Mouse (Mus musculus) spleen, adult 12 weeks (tissue): ENCODE data around the gene Nelfa.
"Not testable (repeated sequence)": the region's sequence is repeated elsewhere in the genome, so short reads cannot be mapped to it uniquely, and the experiment has no call there.

Experiments used
- DNase-seq: peaks from one replicate; pipeline ENCODE4 v3.0.0; 2022; ENCODE audit warnings: low spot score

Gene Nelfa

DNA sequence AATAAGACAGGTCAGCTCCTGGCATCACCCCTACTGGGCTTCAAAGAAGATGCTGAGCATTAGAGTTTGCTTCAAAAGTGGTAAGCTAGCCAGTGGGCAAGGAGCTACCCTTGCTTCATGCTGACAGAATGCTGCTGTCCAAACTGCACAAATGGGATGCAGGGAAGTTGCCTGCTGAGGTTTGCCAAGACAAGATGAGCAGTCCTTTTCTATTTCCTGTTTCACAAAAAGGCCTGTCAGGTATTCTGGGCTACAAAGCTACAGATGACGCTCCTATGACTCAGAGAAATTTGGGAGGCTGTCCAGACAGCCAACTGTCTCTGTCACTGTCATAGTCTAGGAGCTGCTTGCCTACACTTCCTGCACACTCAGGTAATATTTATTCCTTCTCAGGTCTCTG, 16.7 kb downstream of the Nelfa start:
- DNase-seq: no peak

DNA sequence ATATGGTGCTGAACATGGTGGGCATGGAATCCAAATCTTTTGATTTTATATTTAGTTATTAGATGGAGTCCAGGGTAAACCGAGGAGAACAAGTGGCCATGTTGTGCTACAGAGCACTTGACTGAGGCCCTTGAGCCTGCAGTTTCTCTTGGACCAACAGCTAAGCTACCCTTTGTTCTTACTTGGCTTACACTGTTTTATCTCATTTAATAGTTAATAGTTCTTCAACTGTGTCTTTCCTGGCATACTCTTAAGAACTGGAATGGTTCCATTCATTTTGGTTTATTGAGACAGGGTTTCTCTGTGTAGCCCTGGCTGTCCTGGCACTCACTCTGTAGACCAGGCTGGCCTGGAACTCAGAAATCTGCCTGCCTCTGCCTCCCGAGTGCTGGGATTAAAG, 19.6 kb downstream of the Nelfa start:
- not testable (repeated sequence) for DNase-seq

DNA sequence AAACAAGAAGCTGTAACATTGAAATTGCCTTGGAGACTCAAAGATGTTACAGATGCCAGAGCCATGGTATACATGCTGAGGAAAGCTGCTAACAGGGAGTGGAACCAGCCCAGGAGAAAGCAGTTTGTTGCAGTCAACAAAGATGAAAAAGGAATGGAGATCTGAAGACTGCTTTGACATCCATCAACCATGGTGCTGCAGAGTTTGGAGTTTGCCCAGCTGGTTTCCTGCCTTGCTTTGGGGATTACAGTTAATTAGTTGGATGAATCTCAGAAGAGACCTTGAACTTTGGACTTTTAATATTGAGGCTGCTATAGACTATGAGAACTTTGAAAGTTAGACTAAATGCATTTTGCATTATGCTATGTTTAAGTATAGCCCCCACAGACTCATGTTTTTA, 21.2 kb downstream of the Nelfa start:
- DNase-seq: not testable (repeated sequence)

DNA sequence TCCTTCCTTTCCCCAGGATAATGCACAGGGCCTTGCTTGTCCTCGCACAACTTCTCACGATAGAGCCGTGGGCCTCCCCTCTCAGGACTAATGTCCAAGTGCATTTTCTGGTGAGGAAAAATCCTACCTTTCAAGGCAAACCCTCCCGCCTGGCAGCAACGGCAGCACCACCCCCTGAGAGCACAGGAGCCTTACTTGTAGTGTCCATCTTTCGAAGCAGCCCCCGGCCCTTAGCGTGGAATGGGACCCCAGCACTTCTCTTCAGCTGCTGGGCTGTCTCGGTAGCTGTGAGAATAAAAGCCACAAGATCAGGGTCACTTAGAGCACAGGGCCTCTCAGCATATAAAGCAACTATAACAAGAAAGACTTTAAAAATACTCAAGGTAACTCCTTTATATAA, 33.0 kb downstream of the Nelfa start:
- no peak for DNase-seq

DNA sequence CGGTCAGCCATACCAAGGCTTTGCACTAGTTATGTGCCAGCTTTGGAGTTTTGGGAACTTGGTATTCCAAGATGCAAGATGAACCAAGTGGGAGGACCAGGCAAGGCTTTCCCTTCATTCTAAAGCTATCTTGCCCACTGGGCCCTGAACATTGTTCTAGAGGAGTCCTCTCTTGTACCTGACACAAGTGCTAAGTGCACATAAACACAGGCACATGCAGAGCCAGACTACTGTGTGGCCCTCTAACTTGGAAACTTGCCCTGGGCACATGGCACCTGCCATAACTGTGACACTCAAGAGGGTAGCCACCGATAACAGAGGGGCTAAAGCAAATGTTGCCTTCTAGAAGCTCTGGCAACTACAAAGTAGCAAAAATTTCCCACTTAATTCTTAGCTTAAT, 33.5 kb downstream of the Nelfa start:
- DNase-seq: no peak

DNA sequence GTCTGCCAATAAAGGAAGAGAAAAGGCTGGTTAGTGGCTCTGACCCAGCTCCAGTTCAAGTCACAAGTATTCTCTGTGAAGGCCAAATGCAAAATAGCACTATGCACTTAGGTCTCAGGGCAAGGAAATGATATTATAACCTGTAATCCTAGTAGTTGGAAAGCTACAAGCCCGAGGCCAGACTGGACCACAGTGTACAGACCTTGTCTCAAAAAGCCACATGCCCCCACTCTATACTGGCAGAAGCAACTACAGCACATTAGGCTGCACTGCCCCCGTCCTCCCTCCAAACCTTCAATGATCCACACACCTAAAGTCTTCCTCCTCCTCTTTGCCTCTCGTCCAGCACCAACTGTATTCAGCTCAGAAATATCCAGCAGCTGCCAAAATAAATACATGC, 34.9 kb downstream of the Nelfa start:
- no peak for DNase-seq

DNA sequence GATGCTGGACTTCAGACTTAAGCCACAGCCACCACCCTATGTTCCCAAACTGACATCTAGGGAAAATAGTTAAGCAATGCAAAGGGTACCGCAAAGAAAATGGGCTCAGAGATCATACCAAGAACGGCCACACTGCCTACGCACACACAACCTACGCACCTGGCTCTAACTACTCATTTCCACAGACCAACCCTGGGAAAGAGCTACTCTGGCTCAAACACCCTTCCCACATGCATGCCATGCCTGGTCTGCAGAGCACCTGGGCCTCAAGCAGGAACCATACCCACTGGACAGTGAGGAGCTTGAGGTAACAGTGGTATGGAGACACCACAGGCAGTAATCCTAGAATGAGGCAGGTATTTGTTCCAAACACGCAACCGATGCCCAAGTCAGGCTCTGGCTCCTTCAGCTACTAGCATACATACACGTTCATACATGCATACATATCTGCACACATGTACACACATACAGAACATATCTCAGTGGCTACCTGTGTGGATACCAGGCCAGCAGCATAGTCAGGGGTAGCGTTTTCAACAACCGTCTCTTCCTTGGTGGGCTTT, 35.4 kb downstream of the Nelfa start:
- DNase-seq: no peak

DNA sequence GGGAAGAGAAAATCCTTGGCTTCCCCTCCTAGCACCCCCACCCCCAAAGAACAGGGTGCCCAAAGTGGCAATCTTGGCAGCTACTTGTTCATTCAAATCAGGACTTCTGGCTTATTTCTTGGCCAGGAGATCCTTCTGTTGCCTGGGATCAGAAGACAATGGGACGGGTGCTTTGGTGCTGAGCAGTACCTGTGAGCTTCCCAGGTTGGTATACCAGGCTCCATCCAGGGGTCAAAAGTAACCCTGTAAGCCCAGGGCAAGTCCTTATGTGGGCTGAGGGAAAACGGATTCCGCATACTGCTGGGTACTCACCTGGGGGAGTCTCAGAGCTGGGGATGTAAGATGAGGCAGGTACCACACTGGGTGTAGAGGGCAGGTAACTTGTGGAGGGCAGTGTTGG, 36.1 kb downstream of the Nelfa start:
- DNase-seq: no peak

DNA sequence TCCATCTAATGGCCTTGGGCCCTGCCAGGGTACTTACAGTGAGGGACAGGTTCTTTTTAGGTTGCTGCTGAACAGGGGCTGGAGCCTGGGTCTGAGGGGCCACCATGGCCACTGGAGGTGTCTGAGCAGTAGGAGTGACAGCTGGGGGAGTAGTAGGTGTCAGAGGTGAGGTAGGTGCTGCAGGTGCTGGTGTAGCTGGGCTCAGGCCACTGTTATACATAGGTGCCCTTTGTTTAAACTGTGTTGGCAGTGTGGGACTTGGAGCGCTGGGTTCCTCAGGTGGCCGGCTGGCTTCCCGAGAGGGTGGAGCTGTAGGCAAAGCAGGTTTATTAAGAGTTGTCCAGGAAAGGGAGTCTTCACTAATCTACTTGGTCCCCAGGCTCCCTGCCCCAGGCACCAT, 37.0 kb downstream of the Nelfa start:
- no peak for DNase-seq

DNA sequence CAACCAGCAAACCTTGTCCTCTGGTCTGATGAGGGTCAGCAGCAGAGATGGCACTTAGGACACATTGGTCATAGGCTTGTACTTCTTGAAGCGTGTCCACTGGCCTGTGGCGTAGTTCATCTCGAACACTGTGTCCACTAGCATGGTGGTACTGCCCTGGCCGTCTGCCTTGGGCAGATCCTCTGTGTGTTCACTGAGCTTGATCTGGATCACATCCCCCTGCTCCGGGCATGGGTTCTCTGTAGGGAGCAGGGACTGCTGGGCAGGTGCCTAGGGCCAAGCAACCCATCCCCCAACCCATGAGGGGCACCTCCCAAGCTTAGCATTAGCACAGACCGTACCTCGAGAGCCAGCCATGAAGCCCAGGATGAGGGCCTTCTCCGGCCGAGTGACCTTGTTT, 37.5 kb downstream of the Nelfa start:
- no peak for DNase-seq

DNA sequence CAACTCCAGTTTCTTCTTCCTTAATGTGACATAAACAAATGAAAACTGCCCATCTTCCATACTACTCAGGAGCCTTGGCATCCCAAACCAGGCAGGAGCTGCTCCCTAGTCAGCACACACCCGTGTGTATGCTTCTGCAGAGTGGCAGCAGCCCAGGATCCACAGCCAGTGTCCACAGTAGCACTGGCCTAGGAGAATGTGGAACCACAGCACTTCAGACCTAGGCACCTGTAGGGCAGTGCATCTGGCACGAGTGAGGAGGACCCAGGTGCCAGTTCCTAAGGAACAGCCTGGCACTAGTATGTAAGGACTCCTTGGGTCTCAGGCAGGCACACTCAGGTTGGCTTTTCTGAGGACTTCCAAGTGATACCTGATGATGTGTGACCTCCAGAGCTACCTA, 39.1 kb downstream of the Nelfa start:
- DNase-seq: no peak

DNA sequence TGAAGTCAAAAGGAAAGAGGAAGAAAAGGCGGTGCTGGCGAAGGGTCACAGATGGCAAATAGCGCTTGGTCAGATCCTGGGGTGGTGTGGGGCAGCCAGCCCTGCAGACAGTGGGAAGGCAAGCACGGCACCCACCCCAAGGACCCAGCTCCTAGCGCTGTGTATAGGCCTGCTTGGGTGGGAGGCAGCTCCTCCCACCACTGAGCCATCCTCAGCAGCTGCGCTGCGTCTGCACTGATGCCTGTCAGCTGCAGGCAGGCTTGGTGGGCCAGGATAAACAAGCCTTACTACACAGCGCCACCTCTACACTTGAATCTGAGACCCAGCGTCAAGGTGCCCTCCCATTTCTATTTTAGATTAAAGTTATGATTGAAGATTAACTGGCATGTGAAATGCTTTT, 41.1 kb downstream of the Nelfa start:
- DNase-seq: no peak

DNA sequence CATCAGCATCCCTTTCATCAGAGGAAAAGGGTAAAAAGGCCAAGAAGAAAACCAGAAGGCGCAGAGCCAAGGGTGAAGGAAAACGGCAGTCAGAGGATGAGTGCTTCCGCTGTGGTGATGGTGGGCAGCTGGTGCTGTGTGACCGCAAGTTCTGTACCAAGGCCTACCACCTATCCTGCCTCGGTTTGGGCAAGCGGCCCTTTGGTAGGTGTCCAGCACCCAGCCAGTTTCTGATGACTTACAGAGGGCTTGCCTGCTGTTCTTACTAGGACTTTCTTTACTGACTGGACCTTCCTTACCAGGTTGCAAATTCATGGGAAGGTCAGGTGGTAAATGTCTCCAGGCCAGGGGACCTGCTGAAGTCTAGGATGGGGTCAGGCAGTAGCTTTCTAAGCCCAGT, 42.8 kb downstream of the Nelfa start:
- no peak for DNase-seq

DNA sequence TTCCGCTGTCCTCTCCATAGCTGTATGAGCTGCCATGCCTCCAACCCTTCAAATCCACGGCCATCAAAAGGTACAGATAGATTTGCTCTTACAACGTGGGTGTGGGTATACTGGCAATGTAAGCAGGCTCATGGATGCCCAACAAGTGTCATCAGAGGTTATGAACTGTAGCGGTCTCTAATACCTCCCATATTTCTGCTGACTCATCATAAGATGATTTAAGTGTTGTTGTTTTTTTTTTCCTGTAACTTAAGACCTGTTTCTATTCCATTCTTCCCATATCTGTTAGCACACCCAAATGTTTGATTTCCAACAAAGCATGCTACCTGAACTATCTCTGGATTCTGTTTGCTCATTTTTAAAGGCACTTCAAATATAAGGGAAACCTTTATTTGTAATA, 55.1 kb downstream of the Nelfa start:
- no peak for DNase-seq

DNA sequence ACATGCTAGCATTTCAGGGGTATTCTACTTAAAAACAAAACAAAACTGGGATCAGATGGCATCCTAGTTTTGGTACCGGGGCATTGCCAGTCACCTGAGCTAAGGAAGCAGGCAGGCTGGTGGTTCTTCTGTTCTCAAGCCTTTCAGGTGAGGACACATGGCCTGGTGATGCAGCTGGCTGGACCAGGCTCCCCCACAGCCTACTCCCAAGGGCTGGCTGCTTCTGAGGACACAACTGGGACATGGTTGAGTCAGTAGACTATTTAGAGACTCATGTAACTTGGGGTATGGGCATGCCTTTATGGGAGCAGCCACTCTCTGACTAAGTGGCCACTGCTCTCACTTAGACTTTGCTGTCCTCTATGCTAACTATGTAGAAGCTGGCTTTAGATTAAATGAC, 60.7 kb downstream of the Nelfa start:
- no peak for DNase-seq

DNA sequence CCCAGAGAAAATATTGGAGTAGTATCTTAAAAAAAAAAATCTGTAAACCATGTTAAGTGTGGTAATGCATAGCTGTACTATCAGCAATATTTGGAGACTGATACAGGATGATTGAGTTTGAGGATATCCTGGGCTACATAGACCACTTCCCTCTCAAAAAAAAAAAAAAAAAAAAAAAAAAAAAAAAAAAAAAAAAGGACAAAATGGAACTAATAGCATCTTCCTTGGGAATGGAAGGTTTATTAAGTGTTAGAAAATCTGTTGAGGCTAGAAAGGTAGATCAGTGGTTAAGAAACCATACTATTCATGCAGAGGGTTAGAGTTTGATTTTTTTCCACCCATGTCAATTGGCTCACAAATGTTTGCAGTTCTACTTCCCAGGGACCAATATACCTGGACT, 78.5 kb downstream of the Nelfa start:
- DNase-seq: no peak

DNA sequence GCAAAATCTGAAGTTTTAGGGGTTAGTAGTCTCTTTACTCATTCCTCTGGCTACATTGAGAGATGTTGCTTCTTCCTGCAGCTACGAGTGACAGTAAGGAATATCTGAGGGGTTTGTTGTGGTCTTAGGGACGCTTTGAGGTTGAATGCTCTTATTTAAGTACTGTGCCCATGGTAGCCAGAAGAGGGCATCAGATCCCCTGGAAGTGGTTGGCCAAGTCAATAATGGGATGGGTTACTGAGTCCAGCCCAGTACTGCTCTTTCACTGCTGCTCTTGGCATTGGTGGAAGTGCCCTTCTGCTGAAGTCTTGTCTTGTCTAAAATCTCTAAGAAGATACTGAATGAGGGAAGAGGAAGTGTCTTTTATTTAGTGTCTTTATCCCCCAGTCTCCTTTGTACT, 82.2 kb downstream of the Nelfa start:
- DNase-seq: no peak

DNA sequence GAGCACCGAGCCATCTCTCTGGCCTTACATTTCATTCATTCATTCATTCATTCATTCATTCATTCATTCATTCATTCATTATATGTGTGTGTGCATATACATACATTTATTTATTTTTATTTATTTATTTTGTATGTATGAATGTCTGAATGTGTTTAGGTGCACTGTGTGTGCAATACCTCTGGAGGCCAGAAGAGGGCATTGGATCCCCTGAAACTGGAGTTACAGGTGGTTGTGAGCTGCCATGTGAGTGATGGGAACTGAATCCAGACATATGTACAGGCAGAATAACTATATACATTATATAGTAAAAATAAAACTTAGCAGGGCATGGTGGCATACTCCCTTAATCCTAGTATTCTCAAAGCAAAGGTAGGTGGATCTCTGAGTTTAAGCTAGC, 83.1 kb downstream of the Nelfa start:
- no peak for DNase-seq

DNA sequence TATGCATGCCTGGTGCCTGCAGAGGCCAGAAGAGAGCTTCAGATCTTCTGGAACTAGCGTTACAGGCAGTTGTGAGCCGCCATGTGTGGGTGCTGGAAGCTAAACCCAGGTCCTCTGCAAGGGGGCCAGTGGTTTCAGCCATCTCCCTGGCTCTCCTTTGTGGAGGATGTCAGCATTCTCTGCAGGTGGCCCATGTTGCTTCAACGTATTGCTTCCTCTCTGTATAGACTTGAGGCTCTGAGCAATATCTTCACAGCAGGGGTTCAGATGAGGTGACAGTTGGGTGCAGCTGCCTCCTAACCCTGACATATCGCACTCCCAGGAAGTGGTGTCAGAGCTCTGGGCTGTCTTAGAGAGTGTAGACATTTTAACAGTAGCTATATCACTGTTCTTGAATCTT, 84.7 kb downstream of the Nelfa start:
- DNase-seq: no peak
